Mouse (Mus musculus): Measurements from ENCODE around the gene Mrps17.

The Mrps17 gene

GRCm38 (mm10) chr5:129740976-129741375 lies 25.7 kb downstream of the Mrps17 start:
- no peak for DNase-seq (ENCODE audit: low spot score in 2 of 2)

GRCm38 (mm10) chr5:129742903-129743488 lies 27.7 kb downstream of the Mrps17 start:
- DNase-seq (ENCODE audit: low spot score in 2 of 2), result no peak

- no peak for DNase-seq (ENCODE audit: low spot score in 2 of 2)
These were observed 28.8 kb downstream of the Mrps17 start for GRCm38 (mm10) chr5:129744050-129744449.

- no peak for DNase-seq (ENCODE audit: low spot score in 2 of 2)
These were observed 41.6 kb downstream of the Mrps17 start for GRCm38 (mm10) chr5:129756886-129757285.

- no peak for DNase-seq (ENCODE audit: low spot score in 2 of 2)
These were observed 44.7 kb downstream of the Mrps17 start for GRCm38 (mm10) chr5:129759929-129760480.

GRCm38 (mm10) chr5:129761865-129762540 lies 46.7 kb downstream of the Mrps17 start:
- DNase-seq (ENCODE audit: low spot score in 2 of 2), result no peak

GRCm38 (mm10) chr5:129770443-129771355 lies 55.4 kb downstream of the Mrps17 start:
- no peak for DNase-seq (ENCODE audit: low spot score in 2 of 2)
